Mouse (Mus musculus): ENCODE measurements around the gene Pigf.

DNA sequence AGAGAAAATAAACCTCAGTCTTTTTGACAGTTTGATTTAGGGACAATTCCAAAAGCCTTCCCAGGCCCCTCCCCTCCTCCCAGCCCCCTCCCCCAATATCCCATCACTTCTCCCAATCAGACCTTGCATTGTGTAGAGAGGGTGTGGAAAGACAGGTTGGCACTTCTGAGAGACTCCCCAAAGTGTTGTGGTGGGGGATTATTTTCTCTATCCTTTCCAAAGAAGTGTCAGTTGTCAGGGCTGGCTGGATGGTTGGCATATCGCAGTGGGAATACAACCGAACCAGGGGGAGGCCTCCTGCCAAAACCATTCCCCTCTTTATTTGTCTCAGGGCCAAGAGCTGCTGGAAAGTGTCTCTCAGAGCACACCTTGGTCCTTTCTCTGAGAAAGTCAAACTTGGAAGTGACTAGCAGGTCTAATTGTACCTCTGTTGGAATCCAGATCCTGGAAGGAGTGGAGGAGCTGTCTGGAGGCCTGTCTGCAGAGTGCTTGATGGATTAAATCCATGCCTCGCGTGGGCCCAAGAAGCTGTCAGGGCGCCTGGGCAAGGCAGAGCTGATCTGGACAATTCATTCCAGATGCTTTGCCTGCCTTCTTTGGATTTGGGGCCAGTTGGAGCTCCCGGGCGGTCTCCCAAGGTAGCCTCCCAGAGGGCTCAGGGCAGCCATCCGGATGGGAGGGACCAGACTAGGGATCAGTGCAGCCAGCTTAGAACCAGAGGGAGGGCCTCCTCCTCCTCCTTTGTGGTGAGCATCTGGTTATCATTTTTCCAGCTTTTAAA is 32.5 kb upstream of the Pigf start:
- TF ChIP-seq POLR2A (IDR thresholded peaks at IDR 0.05; ENCODE audit: low read depth, low read length), result no peak
- TF ChIP-seq CTCF (IDR thresholded peaks at IDR 0.05; ENCODE audit: borderline replicate concordance, insufficient read depth, low read length), result no peak

All from embryonic fibroblast, embryonic 13.5 days (primary cell).